Mouse (Mus musculus) heart, postnatal 4 days (tissue): Measurements from ENCODE around the gene Mast3. TPM values are rescaled to one million over a fixed set of nuclear protein-coding genes. Genes with fewer than 3 reads are reported as not detected.
A peak's percentile ranks its signal among the peaks of the same experiment; 100 is the strongest.
"Not testable (repeated sequence)": the region's sequence is repeated elsewhere in the genome, so short reads cannot be mapped to it uniquely, and the experiment has no call there.

ENCODE experiments used
- DNase-seq: peaks from one replicate; pipeline ENCODE4 v3.0.0; 2021
- total RNA-seq, 2 experiments: library from RNA; stranded (reverse); gene quantifications; 2 replicates each; pipeline ENCODE4 v1.2.3; 2021

Gene Mast3
- total RNA-seq, 2 experiments from 2014 or later: 8.4 to 8.9 TPM

DNA sequence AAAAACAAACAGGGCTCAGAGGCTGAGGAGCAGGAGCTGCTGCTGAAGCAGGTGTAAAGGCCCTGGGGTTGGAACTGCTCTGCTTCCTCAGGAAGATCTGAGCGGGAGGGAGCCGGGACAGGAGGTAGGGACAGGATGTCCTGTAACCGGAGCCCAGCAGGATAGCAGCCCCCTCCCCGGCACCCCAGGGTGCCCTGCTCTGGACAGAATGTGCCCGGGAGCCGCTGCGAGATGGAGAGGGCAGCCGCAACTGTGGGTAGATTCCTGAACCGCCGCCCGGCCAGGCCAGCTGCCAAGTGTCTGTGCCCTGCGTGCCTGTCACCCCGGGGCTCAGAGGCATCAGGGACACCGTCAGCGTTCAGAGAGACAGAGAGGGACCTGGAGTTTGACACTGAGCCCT, 28.7 kb upstream of the Mast3 start:
- DNase-seq: peak; percentile 91

GRCm38 (mm10) chr8:70833018-70833482, 28.2 kb upstream of the Mast3 start:
- peak; percentile 41 for DNase-seq

GRCm38 (mm10) chr8:70832371-70832770, 27.5 kb upstream of the Mast3 start:
- no peak for DNase-seq

DNA sequence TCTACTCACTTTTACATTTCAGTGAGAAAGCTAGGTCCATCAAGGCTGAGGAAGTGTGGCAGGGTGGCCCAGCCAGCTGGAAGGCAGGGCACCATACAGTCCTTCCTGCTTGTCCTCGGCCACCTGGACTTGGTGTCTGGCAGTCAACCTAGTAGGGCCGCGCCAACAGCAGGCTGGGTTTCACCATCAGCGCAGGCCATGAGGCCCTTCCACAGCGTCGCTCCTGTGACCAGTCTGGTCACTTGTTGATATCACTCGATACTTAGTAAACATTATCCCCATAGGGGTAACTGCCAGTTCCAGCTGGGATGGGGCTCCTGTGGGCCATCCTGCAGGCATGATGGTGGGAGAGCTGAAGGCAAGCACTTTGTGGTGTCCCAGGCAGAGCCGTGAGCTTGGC, 26.7 kb upstream of the Mast3 start:
- no peak for DNase-seq

- DNase-seq: no peak
Observed at GRCm38 (mm10) chr8:70827796-70828195, 22.9 kb upstream of the Mast3 start.

GRCm38 (mm10) chr8:70827010-70827409, 22.2 kb upstream of the Mast3 start:
- DNase-seq: no peak

GRCm38 (mm10) chr8:70825816-70826215, 21.0 kb upstream of the Mast3 start:
- no peak for DNase-seq

DNA sequence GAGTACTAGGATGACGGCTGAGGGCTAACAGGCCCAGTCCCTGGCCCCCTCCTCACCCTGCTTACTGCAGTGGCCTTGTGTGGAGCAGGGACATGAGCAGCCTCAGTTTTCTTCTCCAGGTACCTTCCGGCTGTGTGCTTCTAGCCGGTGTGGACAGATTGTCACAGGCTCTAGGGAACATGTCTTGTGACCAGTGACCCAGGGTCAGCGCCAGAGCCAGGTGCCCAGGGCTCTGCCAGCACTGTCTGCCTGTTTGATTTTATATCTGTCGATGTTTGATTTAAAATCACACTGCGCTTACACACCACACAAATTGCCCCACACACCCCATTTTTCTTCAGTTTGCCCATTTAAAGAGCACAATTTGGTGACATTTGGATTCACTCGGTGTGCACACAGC, 18.9 kb upstream of the Mast3 start:
- no peak for DNase-seq

GRCm38 (mm10) chr8:70822594-70822993, 17.7 kb upstream of the Mast3 start:
- not testable (repeated sequence) for DNase-seq

DNA sequence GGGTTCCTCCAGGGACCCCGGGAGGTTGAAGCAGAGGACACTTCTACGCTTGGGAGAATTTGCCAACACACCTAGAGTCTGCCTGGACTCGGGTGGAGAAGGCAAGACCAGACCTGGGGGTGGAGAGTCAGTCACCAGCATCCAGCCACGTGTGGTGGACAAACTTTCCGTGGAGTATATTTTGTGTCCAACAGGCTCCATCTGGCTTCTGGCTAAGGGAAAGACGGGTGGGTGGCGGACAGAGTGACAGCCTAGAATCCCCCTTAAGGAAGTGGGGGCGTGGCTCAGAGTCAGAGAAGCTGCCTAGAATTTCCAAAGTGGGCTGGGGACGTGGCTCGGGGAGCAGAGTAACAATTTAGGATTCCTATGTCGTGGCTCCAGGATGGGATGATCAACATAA, 17.1 kb upstream of the Mast3 start:
- no peak for DNase-seq

- peak; percentile 82 for DNase-seq
Observed at GRCm38 (mm10) chr8:70821399-70821962, 16.6 kb upstream of the Mast3 start.

- DNase-seq: peak; percentile 74
Observed at GRCm38 (mm10) chr8:70820101-70820935, 15.5 kb upstream of the Mast3 start.

GRCm38 (mm10) chr8:70816679-70817078, 11.8 kb upstream of the Mast3 start:
- DNase-seq: no peak

GRCm38 (mm10) chr8:70812885-70813284, 8.0 kb upstream of the Mast3 start:
- no peak for DNase-seq

DNA sequence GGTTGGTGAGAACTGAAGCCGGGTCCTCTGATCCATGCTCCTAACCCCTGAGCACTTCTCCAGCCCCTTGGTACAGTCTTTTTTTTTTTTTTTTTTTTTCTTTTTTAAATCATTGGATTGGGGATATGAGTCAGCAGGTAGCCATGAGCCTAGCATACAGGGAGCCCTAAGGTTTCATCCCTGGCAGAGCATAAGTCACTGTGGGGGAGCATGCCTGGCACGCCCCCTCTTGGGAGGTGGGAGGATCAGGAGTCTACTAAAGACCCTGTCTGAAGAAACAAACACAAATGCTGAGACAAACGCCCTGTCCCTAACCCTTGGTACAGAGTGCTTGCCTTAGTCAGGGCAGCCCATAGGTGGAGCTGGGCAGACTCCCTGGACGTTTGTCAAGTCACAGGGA, 7.2 kb upstream of the Mast3 start:
- no peak for DNase-seq

- DNase-seq: no peak
Observed at GRCm38 (mm10) chr8:70810962-70811680, 6.3 kb upstream of the Mast3 start.

DNA sequence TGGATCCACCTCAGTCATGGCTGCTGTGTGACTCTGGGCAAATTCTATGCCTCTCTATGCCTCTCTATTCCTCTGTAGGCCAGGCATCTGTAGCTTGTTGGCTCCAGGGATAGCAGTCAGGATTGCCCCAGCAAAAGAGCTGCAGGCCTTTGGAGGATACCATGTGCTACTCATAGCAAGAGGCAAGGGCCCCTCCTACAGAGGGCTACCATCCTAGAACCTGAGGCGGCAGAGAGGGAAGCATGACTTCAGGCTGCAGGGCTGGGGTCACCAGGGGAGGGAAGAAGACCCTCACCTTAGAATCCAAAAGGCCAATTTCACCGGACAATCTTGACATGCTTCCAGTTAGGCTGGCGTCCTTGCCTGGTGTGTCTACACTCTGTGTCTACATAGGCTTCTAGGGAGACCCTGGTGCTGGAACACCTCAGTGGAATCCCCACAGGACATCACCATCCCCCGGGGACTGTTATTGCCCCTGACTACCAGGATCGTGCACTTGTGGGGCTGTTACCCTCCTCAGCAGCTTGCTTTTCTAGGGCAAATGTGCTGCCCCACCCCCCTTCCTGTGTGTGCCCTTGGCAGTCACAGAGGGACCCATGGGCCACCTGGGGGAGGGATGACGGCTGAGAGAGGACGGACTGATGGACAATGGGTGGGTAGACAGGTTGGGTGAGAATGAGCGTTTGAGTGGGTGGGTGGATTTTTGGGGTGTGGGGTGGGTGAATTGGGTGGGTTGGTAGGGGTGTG, 4.3 kb upstream of the Mast3 start:
- no peak for DNase-seq

DNA sequence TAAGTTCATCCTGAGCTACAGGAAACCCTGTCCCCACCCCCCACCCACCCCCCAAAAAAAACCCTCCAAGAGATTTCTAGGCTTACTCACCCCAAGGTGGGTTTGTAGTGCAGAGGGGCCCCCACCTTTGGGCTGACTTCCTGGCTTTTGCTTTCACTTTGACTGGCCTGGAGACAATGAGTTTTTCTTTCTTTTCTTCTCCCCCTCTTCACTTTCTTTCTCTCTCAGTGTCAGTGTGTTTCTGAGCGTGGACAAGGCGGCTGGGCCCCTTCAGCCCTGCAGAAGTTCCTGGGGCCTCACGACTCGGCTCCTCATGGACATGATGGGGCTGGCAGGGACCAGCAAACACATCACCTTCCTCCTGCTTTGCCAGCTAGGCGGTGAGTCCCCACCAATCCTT, 3.4 kb upstream of the Mast3 start, which contains the start of gene Il12rb1:
Il12rb1 (plus strand) TSS at position 211 of the 400 bp plus-strand sequence.
- no peak for DNase-seq

GRCm38 (mm10) chr8:70807304-70807703, 2.5 kb upstream of the Mast3 start:
- no peak for DNase-seq

GRCm38 (mm10) chr8:70806541-70806940, 1.7 kb upstream of the Mast3 start:
- no peak for DNase-seq

GRCm38 (mm10) chr8:70803761-70804480, 933 bp downstream of the Mast3 start:
- peak; percentile 43 for DNase-seq
